Mouse (Mus musculus): ENCODE results near the gene Rfx5. TPM values are rescaled to one million over a fixed set of nuclear protein-coding genes. Genes with fewer than 3 reads are reported as not detected.
"Not testable (repeated sequence)": the region's sequence is repeated elsewhere in the genome, so short reads cannot be mapped to it uniquely, and the experiment has no call there.

Gene Rfx5
- polyA plus RNA-seq (2015; fragmentation: Nextera tagmentation; extraction: Ambion mirVana), result 9.5 and 9.8 TPM in 2 replicates

DNA sequence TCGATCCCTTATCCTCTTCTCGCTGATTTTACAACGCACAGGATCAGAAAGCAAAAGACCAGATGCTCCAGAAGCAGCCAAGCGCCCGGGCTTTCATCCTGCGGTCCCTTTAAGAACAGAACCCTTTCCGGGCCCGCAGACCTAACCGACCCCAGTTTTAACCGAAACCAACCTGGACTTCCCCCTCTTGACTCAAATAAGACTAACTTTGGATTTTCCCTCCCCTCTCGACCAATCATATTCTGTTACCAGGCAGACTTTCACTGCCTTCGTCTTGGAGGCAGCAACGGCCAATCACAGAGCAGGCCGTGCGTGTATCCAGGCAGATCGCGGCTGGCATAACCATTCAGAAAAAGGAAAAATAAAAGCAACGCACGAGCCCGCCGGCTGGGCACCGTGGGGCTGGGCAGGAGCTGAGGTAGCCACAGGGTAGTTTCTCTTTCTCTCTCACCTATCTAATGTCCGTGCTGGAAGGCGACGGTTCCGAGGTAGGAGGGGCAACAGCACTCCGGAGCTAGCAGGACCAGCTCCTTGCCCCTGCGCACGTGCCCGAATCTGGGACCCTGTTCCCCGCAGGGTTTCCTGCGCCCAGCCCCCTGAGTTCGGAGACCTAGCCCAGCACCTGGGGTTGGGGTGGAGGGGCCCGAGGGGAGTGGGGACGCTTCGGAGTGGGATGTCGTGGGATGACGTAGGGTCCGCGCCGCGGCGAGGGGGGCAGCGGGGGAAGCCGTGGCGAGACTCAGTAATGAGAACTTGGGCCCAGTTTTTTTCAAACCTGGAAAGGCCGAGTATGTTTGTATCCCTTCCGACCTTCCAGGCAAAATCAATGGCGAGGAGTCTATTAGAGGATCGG, at the start of gene Rfx5:
TSS of gene Rfx5 (plus strand) at position 312 of the 853 bp plus-strand sequence.
- no peaks in the 10 kb centered on the region for H3K9me3 ChIP-seq
- under 1% methylated on average over 50 of the region's 50 CpGs for WGBS

GRCm38 (mm10) chr3:94904759-94905158, 49.1 kb upstream of the Rfx5 start:
- not testable (repeated sequence) for H3K4me3 ChIP-seq; ATAC-seq (ENCODE audit: borderline replicate concordance, extremely low read depth, low FRiP score, low TSS enrichment); H3K27me3 ChIP-seq; H3K4me1 ChIP-seq; H3K27ac ChIP-seq; H3K36me3 ChIP-seq; H3K9me3 ChIP-seq; H3K4me2 ChIP-seq; H3K9ac ChIP-seq
- WGBS, result 45% methylated on average over 3 of the region's 3 CpGs

More for the DNA sequence above, at the start of gene Rfx5:
- H3K27me3 ChIP-seq, result no peaks in the 10 kb centered on the region
- peak within 1 kb of the TSS; percentile 89 for H3K9ac ChIP-seq
- peak within 1 kb of the TSS; percentile 95 for H3K27ac ChIP-seq
- H3K36me3 ChIP-seq, result peaks cover 35% of the 10 kb centered on the region
- H3K4me2 ChIP-seq, result peak within 1 kb of the TSS; percentile 67
- H3K4me1 ChIP-seq, result peaks cover 7% of the 10 kb centered on the region
- H3K4me3 ChIP-seq, result peak within 1 kb of the TSS; percentile 88
- ATAC-seq (ENCODE audit: borderline replicate concordance, extremely low read depth, low FRiP score, low TSS enrichment), result peak; percentile 97

DNA sequence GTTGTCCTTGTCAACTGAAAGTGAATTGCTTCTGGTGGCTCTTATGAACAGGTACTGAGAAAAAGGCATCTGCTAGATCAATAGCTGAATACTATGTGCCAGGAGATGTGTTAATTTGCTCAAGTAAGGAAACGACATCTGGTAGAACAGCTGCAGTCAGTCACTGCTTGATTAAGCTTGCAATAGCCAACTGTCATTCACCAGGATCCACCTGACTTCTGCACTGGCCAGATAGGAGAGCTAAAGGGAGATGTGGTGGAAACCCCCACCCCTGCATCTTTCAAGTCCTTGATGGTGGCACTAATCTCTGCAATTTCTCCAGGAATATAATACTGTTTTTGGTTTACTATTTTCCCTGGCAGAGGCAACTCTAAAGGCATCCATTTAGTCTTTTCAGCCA, 47.4 kb upstream of the Rfx5 start:
- Histone ChIP-seq H3K4me2 (no peak overlapping the region), H3K27me3 (no peaks in the 10 kb centered on the region), H3K27ac (no peak overlapping the region), H3K36me3 (no peaks in the 10 kb centered on the region), H3K9ac (no peak overlapping the region), H3K4me1 (0 out of 2 replicates have a peak, but pooled peaks cover 4% of the 10 kb centered on the region), H3K9me3 (no peaks in the 10 kb centered on the region), H3K4me3 (no peak overlapping the region)
- no peak for ATAC-seq (ENCODE audit: borderline replicate concordance, extremely low read depth, low FRiP score, low TSS enrichment)
- WGBS, result 59% methylated on average over 1 of the region's 1 CpGs

- Histone ChIP-seq H3K9me3 (no peaks in the 10 kb centered on the region), H3K27ac (peak overlapping the region; percentile 68), H3K4me3 (no peak overlapping the region), H3K4me2 (no peak overlapping the region), H3K4me1 (no peaks in the 10 kb centered on the region), H3K36me3 (no peaks in the 10 kb centered on the region), H3K27me3 (no peaks in the 10 kb centered on the region), H3K9ac (no peak overlapping the region)
- peak; percentile 23; the same call in 1 of the 2 replicates for ATAC-seq (ENCODE audit: borderline replicate concordance, extremely low read depth, low FRiP score, low TSS enrichment)
- WGBS, result 51% methylated on average over 2 of the region's 2 CpGs
These were observed 42.7 kb upstream of the Rfx5 start for GRCm38 (mm10) chr3:94911050-94911693.

GRCm38 (mm10) chr3:94913801-94914200, 40.1 kb upstream of the Rfx5 start:
- Histone ChIP-seq H3K4me1 (peaks cover 9% of the 10 kb centered on the region), H3K27me3 (no peaks in the 10 kb centered on the region), H3K27ac (no peak overlapping the region), H3K36me3 (no peaks in the 10 kb centered on the region), H3K4me2 (no peak overlapping the region), H3K9me3 (no peaks in the 10 kb centered on the region), H3K9ac (no peak overlapping the region), H3K4me3 (no peak overlapping the region)
- ATAC-seq (ENCODE audit: borderline replicate concordance, extremely low read depth, low FRiP score, low TSS enrichment), result no peak
- WGBS, result 48% methylated on average over 5 of the region's 5 CpGs

DNA sequence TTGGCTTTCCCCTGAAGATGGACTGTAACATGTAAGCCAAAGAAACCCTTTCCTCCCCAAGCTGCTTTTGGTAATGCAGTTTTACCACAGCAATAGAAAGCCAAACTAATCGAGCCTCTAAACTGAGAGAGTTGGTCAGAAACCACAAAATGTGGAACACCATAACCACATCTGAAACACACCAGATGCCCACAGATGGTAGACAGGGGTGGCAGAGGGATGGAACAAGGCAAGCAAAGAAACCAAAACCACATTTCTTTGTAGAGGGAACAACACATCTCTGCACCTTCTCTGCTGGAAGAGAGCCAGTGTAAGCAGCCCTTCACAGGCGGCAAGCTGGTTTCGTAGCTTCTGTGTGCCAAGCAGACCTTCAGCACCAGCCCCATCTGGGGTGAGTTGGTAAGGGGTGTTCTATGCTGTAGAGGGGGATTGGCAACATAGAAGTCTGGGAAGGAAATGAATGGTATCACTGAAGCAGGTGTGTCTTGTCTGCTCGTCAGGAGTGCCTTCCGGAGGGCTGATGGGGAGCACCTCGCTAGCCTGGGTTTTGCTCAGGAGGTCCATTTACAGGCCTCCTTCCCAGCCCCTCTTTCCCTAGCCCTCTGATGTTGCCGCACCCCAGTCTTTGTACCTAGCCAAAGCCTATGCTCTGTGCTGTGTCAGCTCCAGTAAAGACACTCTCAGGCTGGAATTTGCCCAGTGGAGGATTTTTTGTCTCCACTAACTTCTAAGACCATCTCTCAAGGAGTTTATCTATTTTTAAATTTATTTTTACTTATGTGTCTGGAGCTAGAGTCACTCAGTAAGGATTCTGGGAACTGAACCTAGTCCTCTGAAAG, 37.8 kb upstream of the Rfx5 start:
- H3K36me3 ChIP-seq, result no peaks in the 10 kb centered on the region
- no peaks in the 10 kb centered on the region for H3K9me3 ChIP-seq
- no peak overlapping the region for H3K4me3 ChIP-seq
- H3K27ac ChIP-seq, result peak overlapping the region; percentile 66
- ATAC-seq (ENCODE audit: borderline replicate concordance, extremely low read depth, low FRiP score, low TSS enrichment), result no peak
- 62% methylated on average over 7 of the region's 7 CpGs for WGBS
- H3K4me2 ChIP-seq, result no peak overlapping the region
- H3K4me1 ChIP-seq, result peaks cover 9% of the 10 kb centered on the region
- H3K27me3 ChIP-seq, result no peaks in the 10 kb centered on the region
- H3K9ac ChIP-seq, result no peak overlapping the region

DNA sequence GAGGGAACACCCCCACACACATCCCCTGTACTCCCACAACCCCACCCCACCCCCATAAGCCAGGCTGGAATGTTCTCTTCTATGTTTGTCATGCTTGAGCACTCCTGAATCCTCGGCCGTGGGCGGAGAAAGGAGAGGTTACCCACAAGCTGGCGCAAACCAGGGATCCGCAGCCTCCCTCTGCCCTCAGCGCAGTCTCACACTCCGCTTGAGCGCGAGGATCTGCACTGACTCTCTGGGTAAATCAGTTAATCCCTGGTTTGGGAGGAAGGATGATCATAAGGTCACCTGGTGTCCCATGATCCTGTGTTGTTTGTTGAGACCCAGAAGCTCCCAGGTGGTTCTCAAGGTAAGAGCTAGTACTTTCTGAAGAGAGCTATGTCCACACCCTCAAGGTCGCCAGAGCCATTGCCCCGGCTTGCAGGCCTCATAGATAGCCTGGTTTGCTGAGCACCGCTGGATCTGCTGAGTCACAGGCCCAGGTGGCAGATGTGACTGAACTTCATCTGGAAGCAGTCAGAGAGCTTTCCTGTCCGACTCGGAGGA, 36.0 kb upstream of the Rfx5 start:
- H3K27ac ChIP-seq, result peak overlapping the region; percentile 79
- H3K9ac ChIP-seq, result no peak overlapping the region
- H3K4me2 ChIP-seq, result peak overlapping the region; percentile 22; the same call in 1 of the 2 replicates
- no peaks in the 10 kb centered on the region for H3K9me3 ChIP-seq
- no peaks in the 10 kb centered on the region for H3K36me3 ChIP-seq
- peak; percentile 71 for ATAC-seq (ENCODE audit: borderline replicate concordance, extremely low read depth, low FRiP score, low TSS enrichment)
- H3K4me3 ChIP-seq, result no peak overlapping the region
- 53% methylated on average over 14 of the region's 14 CpGs for WGBS
- H3K4me1 ChIP-seq, result peaks cover 9% of the 10 kb centered on the region
- H3K27me3 ChIP-seq, result no peaks in the 10 kb centered on the region

GRCm38 (mm10) chr3:94918845-94919244, 35.0 kb upstream of the Rfx5 start:
- no peak overlapping the region for H3K9ac ChIP-seq
- no peak overlapping the region for H3K4me2 ChIP-seq
- no peak overlapping the region for H3K4me3 ChIP-seq
- H3K27ac ChIP-seq, result no peak overlapping the region; the same call in 1 of the 2 replicates
- H3K4me1 ChIP-seq, result peaks cover 9% of the 10 kb centered on the region
- no peak for ATAC-seq (ENCODE audit: borderline replicate concordance, extremely low read depth, low FRiP score, low TSS enrichment)
- H3K9me3 ChIP-seq, result no peaks in the 10 kb centered on the region
- WGBS, result 81% methylated on average over 4 of the region's 4 CpGs
- no peaks in the 10 kb centered on the region for H3K27me3 ChIP-seq
- no peaks in the 10 kb centered on the region for H3K36me3 ChIP-seq

- Histone ChIP-seq H3K4me3 (no peak overlapping the region), H3K36me3 (no peaks in the 10 kb centered on the region), H3K9me3 (no peaks in the 10 kb centered on the region), H3K4me2 (no peak overlapping the region), H3K27me3 (no peaks in the 10 kb centered on the region), H3K27ac (no peak overlapping the region), H3K9ac (no peak overlapping the region), H3K4me1 (peaks cover 9% of the 10 kb centered on the region)
- ATAC-seq (ENCODE audit: borderline replicate concordance, extremely low read depth, low FRiP score, low TSS enrichment), result no peak
- 41% methylated on average over 3 of the region's 3 CpGs for WGBS
These were observed 32.8 kb upstream of the Rfx5 start for GRCm38 (mm10) chr3:94921104-94921503.

- no peak overlapping the region for H3K27ac ChIP-seq
- no peaks in the 10 kb centered on the region for H3K27me3 ChIP-seq
- peaks cover 9% of the 10 kb centered on the region for H3K4me1 ChIP-seq
- no peak overlapping the region for H3K4me2 ChIP-seq
- WGBS, result 35% methylated on average over 3 of the region's 3 CpGs
- H3K36me3 ChIP-seq, result no peaks in the 10 kb centered on the region
- H3K4me3 ChIP-seq, result no peak overlapping the region
- no peaks in the 10 kb centered on the region for H3K9me3 ChIP-seq
- no peak overlapping the region for H3K9ac ChIP-seq
- ATAC-seq (ENCODE audit: borderline replicate concordance, extremely low read depth, low FRiP score, low TSS enrichment), result no peak
These were observed 31.5 kb upstream of the Rfx5 start for GRCm38 (mm10) chr3:94922333-94922732.

- Histone ChIP-seq H3K9ac (no peak overlapping the region), H3K27ac (no peak overlapping the region), H3K4me2 (no peak overlapping the region), H3K27me3 (no peaks in the 10 kb centered on the region), H3K36me3 (no peaks in the 10 kb centered on the region), H3K4me1 (no peaks in the 10 kb centered on the region), H3K9me3 (no peaks in the 10 kb centered on the region), H3K4me3 (no peak overlapping the region)
- ATAC-seq (ENCODE audit: borderline replicate concordance, extremely low read depth, low FRiP score, low TSS enrichment), result no peak
- 42% methylated on average over 8 of the region's 8 CpGs for WGBS
These were observed 29.2 kb upstream of the Rfx5 start for GRCm38 (mm10) chr3:94924688-94925087.
